10 mouse cellular contexts compared by ENCODE assay signal in the genomic region with DNA sequence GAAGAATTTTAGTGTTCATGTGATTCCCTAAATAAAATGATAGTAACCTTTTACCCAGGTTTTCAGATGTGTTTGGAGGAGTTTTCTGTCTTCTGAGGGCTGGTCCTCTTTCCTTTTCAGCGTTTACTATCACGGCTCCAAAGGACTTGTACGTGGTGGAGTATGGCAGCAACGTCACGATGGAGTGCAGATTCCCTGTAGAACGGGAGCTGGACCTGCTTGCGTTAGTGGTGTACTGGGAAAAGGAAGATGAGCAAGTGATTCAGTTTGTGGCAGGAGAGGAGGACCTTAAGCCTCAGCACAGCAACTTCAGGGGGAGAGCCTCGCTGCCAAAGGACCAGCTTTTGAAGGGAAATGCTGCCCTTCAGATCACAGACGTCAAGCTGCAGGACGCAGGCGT. TPM values are rescaled to one million over a fixed set of nuclear protein-coding genes. Genes with fewer than 3 reads are reported as not detected.
DNase-seq lines count a peak whose midpoint lies in the region; ATAC-seq and TF ChIP-seq lines count a peak whose summit lies in the region.
"Had no signal": no experiment of that assay in that cellular context is flagged by ENCODE, and none has a peak within 500 bp of the region (broad histone marks: within the 10 kb centered on the region; RNA-seq: fewer than 3 reads in every experiment).

No protein-coding gene starts in this region.

- no peak overlapping the region for H3K9ac ChIP-seq in kidney, embryonic 15.5 days
- H3K9ac ChIP-seq in embryonic facial prominence, embryonic 13.5 days, result peak overlapping the region; percentile 52
- peak overlapping the region; percentile 25; the same call in 1 of the 2 replicates for H3K9ac ChIP-seq in hindbrain, embryonic 14.5 days
- H3K9ac ChIP-seq in midbrain, postnatal 0 days (replicated peaks; ENCODE audit: low read length, poor library complexity, severe bottlenecking), result 0 out of 2 replicates have a peak overlapping the region, but pooled peaks have one; percentile 4

- H3K36me3 ChIP-seq in kidney, embryonic 15.5 days, result no peaks in the 10 kb centered on the region
- no peaks in the 10 kb centered on the region for H3K36me3 ChIP-seq in embryonic facial prominence, embryonic 13.5 days
- H3K36me3 ChIP-seq in hindbrain, embryonic 14.5 days (replicated peaks; ENCODE audit: control insufficient read depth, insufficient read depth), result no peaks in the 10 kb centered on the region
- no peaks in the 10 kb centered on the region for H3K36me3 ChIP-seq in midbrain, postnatal 0 days (ENCODE audit: insufficient read depth, low read length)

- H3K4me3 ChIP-seq in kidney, embryonic 15.5 days (replicated peaks), result peak overlapping the region; percentile 10; the same call in 1 of the 2 replicates
- peak overlapping the region; percentile 12; the same call in 1 of the 2 replicates for H3K4me3 ChIP-seq in embryonic facial prominence, embryonic 13.5 days
- H3K4me3 ChIP-seq in hindbrain, embryonic 14.5 days (replicated peaks; ENCODE audit: low read length), result 0 out of 2 replicates have a peak overlapping the region, but pooled peaks have one; percentile 1
- H3K4me3 ChIP-seq in midbrain, postnatal 0 days (ENCODE audit: low read depth, low read length), result peak overlapping the region; percentile 25

- DNase-seq in kidney, postnatal 4 days, result no peak
- no peak for DNase-seq in hindbrain, embryonic 14.5 days (ENCODE audit: low spot score)
- no peak for DNase-seq in midbrain, postnatal 0 days (ENCODE audit: low spot score)
- no peak for DNase-seq in left cerebral cortex, postnatal 10 days (ENCODE audit: extremely low spot score in 1 of 2, low spot score in 2 of 2)
- DNase-seq in retina, postnatal 1 day, result no peak
- DNase-seq: right cerebral cortex, postnatal 14 days had no signal

- no peaks in the 10 kb centered on the region for H3K4me1 ChIP-seq in kidney, embryonic 15.5 days
- no peaks in the 10 kb centered on the region for H3K4me1 ChIP-seq in embryonic facial prominence, embryonic 13.5 days
- H3K4me1 ChIP-seq in hindbrain, embryonic 14.5 days (replicated peaks; ENCODE audit: control insufficient read depth, insufficient read depth, low read length), result no peaks in the 10 kb centered on the region
- no peaks in the 10 kb centered on the region for H3K4me1 ChIP-seq in midbrain, postnatal 0 days (ENCODE audit: insufficient read depth, low read length)

- intact Hi-C loops in left cerebral cortex, postnatal 10 days (cut with DNase I), result loop anchor here (5.0 kb wide), 1 partner anchor 129 kb away; no protein-coding TSS in a partner anchor

- TF ChIP-seq CTCF in midbrain, postnatal 0 days (IDR thresholded peaks at IDR 0.05), result no peak

- H3K4me2 ChIP-seq in kidney, embryonic 15.5 days, result peak overlapping the region; percentile 49
- H3K4me2 ChIP-seq in embryonic facial prominence, embryonic 13.5 days, result peak overlapping the region; percentile 41
- H3K4me2 ChIP-seq in hindbrain, embryonic 14.5 days (replicated peaks), result peak overlapping the region; percentile 35
- H3K4me2 ChIP-seq in midbrain, postnatal 0 days (ENCODE audit: low read depth, low read length, poor library complexity, severe bottlenecking), result peak overlapping the region; percentile 45

- WGBS in kidney, embryonic 15.5 days, result 35% methylated on average over 11 of the region's 11 CpGs
- WGBS in embryonic facial prominence, embryonic 13.5 days, result 35% methylated on average over 11 of the region's 11 CpGs
- 35% methylated on average over 11 of the region's 11 CpGs for WGBS in hindbrain, embryonic 14.5 days
- WGBS in midbrain, postnatal 0 days, result 42% methylated on average over 11 of the region's 11 CpGs

- no peaks in the 10 kb centered on the region for H3K27me3 ChIP-seq in kidney, embryonic 15.5 days
- H3K27me3 ChIP-seq in embryonic facial prominence, embryonic 13.5 days, result no peaks in the 10 kb centered on the region
- H3K27me3 ChIP-seq in hindbrain, embryonic 14.5 days (ENCODE audit: control insufficient read depth, insufficient read depth, low read length), result no peaks in the 10 kb centered on the region
- H3K27me3 ChIP-seq in midbrain, postnatal 0 days (ENCODE audit: insufficient read depth, low read length), result no peaks in the 10 kb centered on the region

- no peak overlapping the region for H3K27ac ChIP-seq in kidney, embryonic 15.5 days
- H3K27ac ChIP-seq in embryonic facial prominence, embryonic 13.5 days, result no peak overlapping the region
- H3K27ac ChIP-seq in hindbrain, embryonic 14.5 days, result no peak overlapping the region
- H3K27ac ChIP-seq in midbrain, postnatal 0 days (ENCODE audit: low read depth, low read length), result no peak overlapping the region
- H3K27ac ChIP-seq: macrophage had no signal

- no peaks in the 10 kb centered on the region for H3K9me3 ChIP-seq in kidney, embryonic 15.5 days (replicated peaks)
- H3K9me3 ChIP-seq in embryonic facial prominence, embryonic 13.5 days, result no peaks in the 10 kb centered on the region
- no peaks in the 10 kb centered on the region for H3K9me3 ChIP-seq in hindbrain, embryonic 14.5 days (ENCODE audit: control insufficient read depth, low read length)
- H3K9me3 ChIP-seq in midbrain, postnatal 0 days (ENCODE audit: low read length), result no peaks in the 10 kb centered on the region

- ATAC-seq in kidney, embryonic 15.5 days (replicated peaks; ENCODE audit: low FRiP score), result no peak
- no peak for ATAC-seq in embryonic facial prominence, embryonic 13.5 days (ENCODE audit: insufficient number of reproducible peaks, insufficient read depth, low FRiP score, low TSS enrichment, low read depth)
- no peak for ATAC-seq in hindbrain, embryonic 14.5 days (ENCODE audit: low FRiP score)
- no peak for ATAC-seq in midbrain, postnatal 0 days (ENCODE audit: low FRiP score)

RNA-seq across cellular contexts. Expression of gene Cd274, which starts 6.2 kb away (rescaled TPM):
- 0.16 and 0.28 TPM in 2 replicates for polyA plus RNA-seq in kidney, embryonic 15.5 days (2015; fragmentation: Nextera tagmentation; extraction: Ambion mirVana)
- polyA plus RNA-seq in embryonic facial prominence, embryonic 13.5 days (2015; fragmentation: Nextera tagmentation; extraction: Ambion mirVana), result 0.34 and 0.37 TPM in 2 replicates
- 0.48 and 0.77 TPM in 2 replicates for polyA plus RNA-seq in hindbrain, embryonic 14.5 days (2014; fragmentation: Nextera tagmentation; extraction: Ambion mirVana)
- total RNA-seq in midbrain, postnatal 0 days (2014; rRNA removed), result 0.22 and 0.66 TPM in 2 replicates
- 0.16 and 0.38 TPM in 2 replicates for polyA plus RNA-seq in midbrain, postnatal 0 days (2015; fragmentation: Nextera tagmentation; extraction: Ambion mirVana)
- total RNA-seq in left cerebral cortex, postnatal 10 days (2021), result under 1 TPM; 0.51 to 0.99 TPM

RNA-seq across cellular contexts. Expression of gene Plgrkt, which starts 6.2 kb away (rescaled TPM):
- 51.1 and 52.9 TPM in 2 replicates for polyA plus RNA-seq in kidney, embryonic 15.5 days (2015; fragmentation: Nextera tagmentation; extraction: Ambion mirVana)
- polyA plus RNA-seq in embryonic facial prominence, embryonic 13.5 days (2015; fragmentation: Nextera tagmentation; extraction: Ambion mirVana), result 92.6 and 97.6 TPM in 2 replicates
- polyA plus RNA-seq in hindbrain, embryonic 14.5 days (2014; fragmentation: Nextera tagmentation; extraction: Ambion mirVana), result 78.1 and 81.6 TPM in 2 replicates
- total RNA-seq in midbrain, postnatal 0 days (2014; rRNA removed), result 25.9 and 26.4 TPM in 2 replicates
- 61.9 and 63.5 TPM in 2 replicates for polyA plus RNA-seq in midbrain, postnatal 0 days (2015; fragmentation: Nextera tagmentation; extraction: Ambion mirVana)
- total RNA-seq in left cerebral cortex, postnatal 10 days (2021), result 10 to 100 TPM; 28.5 to 29.1 TPM

RNA-seq across cellular contexts. Expression of gene Pdcd1lg2, which starts 37.3 kb away (rescaled TPM):
- polyA plus RNA-seq in kidney, embryonic 15.5 days (2015; fragmentation: Nextera tagmentation; extraction: Ambion mirVana), result not detected in 2 replicates
- not detected in 2 replicates for polyA plus RNA-seq in embryonic facial prominence, embryonic 13.5 days (2015; fragmentation: Nextera tagmentation; extraction: Ambion mirVana)
- polyA plus RNA-seq in hindbrain, embryonic 14.5 days (2014; fragmentation: Nextera tagmentation; extraction: Ambion mirVana), result 0.15 TPM in 1 of 2 replicates, not detected in the other
- total RNA-seq in midbrain, postnatal 0 days (2014; rRNA removed), result 0.24 and 0.71 TPM in 2 replicates
- 0.15 TPM in 1 of 2 replicates, not detected in the other for polyA plus RNA-seq in midbrain, postnatal 0 days (2015; fragmentation: Nextera tagmentation; extraction: Ambion mirVana)
- not detected for total RNA-seq in left cerebral cortex, postnatal 10 days (2021)
- total RNA-seq: layer of hippocampus, adult 18-20 months had no signal

RNA-seq across cellular contexts. Expression of gene Rln1, which starts 39.0 kb away (rescaled TPM):
- 0.31 and 0.46 TPM in 2 replicates for polyA plus RNA-seq in kidney, embryonic 15.5 days (2015; fragmentation: Nextera tagmentation; extraction: Ambion mirVana)
- not detected in 2 replicates for polyA plus RNA-seq in embryonic facial prominence, embryonic 13.5 days (2015; fragmentation: Nextera tagmentation; extraction: Ambion mirVana)
- polyA plus RNA-seq in hindbrain, embryonic 14.5 days (2014; fragmentation: Nextera tagmentation; extraction: Ambion mirVana), result 3.2 and 4.4 TPM in 2 replicates
- total RNA-seq in midbrain, postnatal 0 days (2014; rRNA removed), result 4.5 and 5.8 TPM in 2 replicates
- 6.9 and 7.2 TPM in 2 replicates for polyA plus RNA-seq in midbrain, postnatal 0 days (2015; fragmentation: Nextera tagmentation; extraction: Ambion mirVana)
- 1 to 10 TPM; 2.0 to 2.6 TPM for total RNA-seq in left cerebral cortex, postnatal 10 days (2021)
- polyA plus RNA-seq: macrophage had no signal

RNA-seq across cellular contexts. Expression of gene Insl6, which starts 48.3 kb away (rescaled TPM):
- 5.2 and 7.1 TPM in 2 replicates for polyA plus RNA-seq in kidney, embryonic 15.5 days (2015; fragmentation: Nextera tagmentation; extraction: Ambion mirVana)
- 6.6 and 7.9 TPM in 2 replicates for polyA plus RNA-seq in embryonic facial prominence, embryonic 13.5 days (2015; fragmentation: Nextera tagmentation; extraction: Ambion mirVana)
- 1.7 and 1.8 TPM in 2 replicates for polyA plus RNA-seq in hindbrain, embryonic 14.5 days (2014; fragmentation: Nextera tagmentation; extraction: Ambion mirVana)
- 4.6 TPM in 1 of 2 replicates, not detected in the other for total RNA-seq in midbrain, postnatal 0 days (2014; rRNA removed)
- 1.5 and 1.8 TPM in 2 replicates for polyA plus RNA-seq in midbrain, postnatal 0 days (2015; fragmentation: Nextera tagmentation; extraction: Ambion mirVana)
- under 1 TPM in 1 of 2 experiments, not detected in 1; 0.53 TPM for total RNA-seq in left cerebral cortex, postnatal 10 days (2021)
